Mouse (Mus musculus): Measurements from ENCODE around the gene Podxl.

GRCm38 (mm10) chr6:31520486-31521215 lies 43.1 kb downstream of the Podxl start:
- TF ChIP-seq CTCF (IDR thresholded peaks at IDR 0.05; ENCODE audit: control insufficient read depth, insufficient read depth, insufficient read length) (no peak), USF1 (IDR thresholded peaks at IDR 0.05; ENCODE audit: low read depth) (no peak)
